10 mouse cellular contexts compared by ENCODE assay signal in the genomic region with DNA sequence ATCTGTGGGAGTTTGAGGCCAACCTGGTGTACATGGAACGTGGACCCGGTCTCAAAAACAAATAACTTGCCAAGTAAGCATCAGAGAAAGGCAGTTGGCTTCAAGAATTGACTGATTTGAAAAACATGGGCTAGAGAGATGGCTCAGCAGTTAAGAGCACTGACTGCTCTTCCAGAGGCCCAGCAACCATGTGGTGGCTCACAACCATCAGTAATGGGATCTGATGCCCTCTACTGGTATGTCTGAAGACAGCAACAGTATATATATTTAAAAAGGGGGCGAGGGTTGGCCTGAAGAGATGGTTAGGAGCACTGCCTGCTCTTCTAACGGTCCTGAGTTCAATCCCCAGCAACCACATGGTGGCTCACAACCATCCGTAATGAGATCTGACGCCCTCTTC. TPM values are rescaled to one million over a fixed set of nuclear protein-coding genes. Genes with fewer than 3 reads are reported as not detected.
DNase-seq lines count a peak whose midpoint lies in the region; ATAC-seq lines count a peak whose summit lies in the region.
"Had no signal": no experiment of that assay in that cellular context is flagged by ENCODE, and none has a peak within 500 bp of the region (broad histone marks: within the 10 kb centered on the region; RNA-seq: fewer than 3 reads in every experiment).

No protein-coding gene starts in this region.

- no peaks in the 10 kb centered on the region for H3K36me3 ChIP-seq in hindbrain, embryonic 10.5 days
- no peaks in the 10 kb centered on the region for H3K36me3 ChIP-seq in hindbrain, embryonic 14.5 days (replicated peaks; ENCODE audit: control insufficient read depth, insufficient read depth)
- no peaks in the 10 kb centered on the region for H3K36me3 ChIP-seq in embryonic facial prominence, embryonic 14.5 days (ENCODE audit: control insufficient read depth, insufficient read depth, low read length)
- H3K36me3 ChIP-seq in neural tube, embryonic 15.5 days = no peaks in the 10 kb centered on the region
- H3K36me3 ChIP-seq: heart, embryonic 10.5 days; midbrain, embryonic 12.5 days had no signal

- no peak for ATAC-seq in hindbrain, embryonic 14.5 days (ENCODE audit: low FRiP score)
- ATAC-seq in embryonic facial prominence, embryonic 14.5 days (ENCODE audit: low read depth) = no peak
- ATAC-seq in neural tube, embryonic 15.5 days (ENCODE audit: low FRiP score) = no peak

- no peak overlapping the region for H3K4me3 ChIP-seq in hindbrain, embryonic 10.5 days
- H3K4me3 ChIP-seq in hindbrain, embryonic 14.5 days (replicated peaks; ENCODE audit: low read length) = no peak overlapping the region
- no peak overlapping the region for H3K4me3 ChIP-seq in embryonic facial prominence, embryonic 14.5 days (ENCODE audit: low read depth, low read length)
- H3K4me3 ChIP-seq in neural tube, embryonic 15.5 days (replicated peaks) = no peak overlapping the region
- H3K4me3 ChIP-seq: heart, embryonic 10.5 days; midbrain, embryonic 12.5 days had no signal

- H3K4me1 ChIP-seq in hindbrain, embryonic 10.5 days (replicated peaks) = peaks cover 16% of the 10 kb centered on the region
- H3K4me1 ChIP-seq in hindbrain, embryonic 14.5 days (replicated peaks; ENCODE audit: control insufficient read depth, insufficient read depth, low read length) = peaks cover 12% of the 10 kb centered on the region
- 0 out of 2 replicates have a peak, but pooled peaks cover 8% of the 10 kb centered on the region for H3K4me1 ChIP-seq in embryonic facial prominence, embryonic 14.5 days (ENCODE audit: control insufficient read depth, insufficient read depth, low read length)
- peaks cover 13% of the 10 kb centered on the region for H3K4me1 ChIP-seq in neural tube, embryonic 15.5 days

- no peak overlapping the region for H3K4me2 ChIP-seq in hindbrain, embryonic 14.5 days (replicated peaks)
- no peak overlapping the region for H3K4me2 ChIP-seq in embryonic facial prominence, embryonic 14.5 days (ENCODE audit: low read depth, low read length)
- no peak overlapping the region for H3K4me2 ChIP-seq in neural tube, embryonic 15.5 days
- H3K4me2 ChIP-seq: midbrain, embryonic 12.5 days had no signal

- no peaks in the 10 kb centered on the region for H3K27me3 ChIP-seq in hindbrain, embryonic 10.5 days (ENCODE audit: insufficient read depth, poor library complexity, severe bottlenecking)
- no peaks in the 10 kb centered on the region for H3K27me3 ChIP-seq in hindbrain, embryonic 14.5 days (ENCODE audit: control insufficient read depth, insufficient read depth, low read length)
- no peaks in the 10 kb centered on the region for H3K27me3 ChIP-seq in embryonic facial prominence, embryonic 14.5 days (replicated peaks; ENCODE audit: control insufficient read depth, insufficient read depth, low read length)
- H3K27me3 ChIP-seq in neural tube, embryonic 15.5 days (replicated peaks) = no peaks in the 10 kb centered on the region
- H3K27me3 ChIP-seq: midbrain, embryonic 12.5 days had no signal

- no peak overlapping the region for H3K27ac ChIP-seq in hindbrain, embryonic 10.5 days
- no peak overlapping the region for H3K27ac ChIP-seq in hindbrain, embryonic 14.5 days
- no peak overlapping the region for H3K27ac ChIP-seq in embryonic facial prominence, embryonic 14.5 days (replicated peaks; ENCODE audit: low read depth, low read length)
- H3K27ac ChIP-seq in neural tube, embryonic 15.5 days (replicated peaks) = no peak overlapping the region
- H3K27ac ChIP-seq: heart, embryonic 10.5 days; midbrain, embryonic 12.5 days had no signal

- no peaks in the 10 kb centered on the region for H3K9me3 ChIP-seq in hindbrain, embryonic 10.5 days
- H3K9me3 ChIP-seq in hindbrain, embryonic 14.5 days (ENCODE audit: control insufficient read depth, low read length) = no peaks in the 10 kb centered on the region
- H3K9me3 ChIP-seq in embryonic facial prominence, embryonic 14.5 days (ENCODE audit: control insufficient read depth, low read length) = no peaks in the 10 kb centered on the region
- no peaks in the 10 kb centered on the region for H3K9me3 ChIP-seq in neural tube, embryonic 15.5 days (replicated peaks)
- H3K9me3 ChIP-seq: heart, embryonic 10.5 days; midbrain, embryonic 12.5 days had no signal

- 13% methylated on average over 6 of the region's 6 CpGs for WGBS in hindbrain, embryonic 10.5 days
- WGBS in hindbrain, embryonic 14.5 days = 11% methylated on average over 6 of the region's 6 CpGs
- 18% methylated on average over 6 of the region's 6 CpGs for WGBS in embryonic facial prominence, embryonic 14.5 days
- 15% methylated on average over 6 of the region's 6 CpGs for WGBS in neural tube, embryonic 15.5 days

- H3K9ac ChIP-seq in hindbrain, embryonic 14.5 days = no peak overlapping the region
- H3K9ac ChIP-seq in embryonic facial prominence, embryonic 14.5 days (ENCODE audit: low read depth, low read length) = no peak overlapping the region
- no peak overlapping the region for H3K9ac ChIP-seq in neural tube, embryonic 15.5 days (replicated peaks)
- H3K9ac ChIP-seq: midbrain, embryonic 12.5 days had no signal

- peak; percentile 42 for DNase-seq in hindbrain, embryonic 10.5 days (ENCODE audit: low spot score)
- DNase-seq in hindbrain, embryonic 14.5 days (ENCODE audit: low spot score) = no peak
- DNase-seq in thymus, postnatal 14 days = peak; percentile 47
- no peak for DNase-seq in thymus, adult 18-20 months
- DNase-seq in embryonic facial prominence, embryonic 14.5 days (ENCODE audit: low spot score) = peak; percentile 43
- DNase-seq in left cerebral cortex, adult 8-10 months (ENCODE audit: low spot score in 2 of 2) = no peak
- no peak for DNase-seq in frontal cortex, postnatal 36 days (ENCODE audit: low spot score in 2 of 2)

RNA-seq across cellular contexts. Expression of a gene that starts 4.5 kb away (rescaled TPM):
- 270 and 478 TPM in 2 replicates for polyA plus RNA-seq in hindbrain, embryonic 10.5 days (2016; fragmentation: Nextera tagmentation; extraction: Ambion mirVana)
- polyA plus RNA-seq in hindbrain, embryonic 14.5 days (2014; fragmentation: Nextera tagmentation; extraction: Ambion mirVana) = 144 and 145 TPM in 2 replicates
- 285 and 297 TPM in 2 replicates for polyA plus RNA-seq in embryonic facial prominence, embryonic 14.5 days (2014; fragmentation: Nextera tagmentation; extraction: Ambion mirVana)
- total RNA-seq in left cerebral cortex, adult 8-10 months (2022) = 100 to 1,000 TPM; 151 to 166 (median 164) TPM
- 189 and 296 TPM in 2 replicates for polyA plus RNA-seq in neural tube, embryonic 15.5 days (2015; fragmentation: Nextera tagmentation; extraction: Ambion mirVana)

Comparison
In these comparisons a context has a peak if more than half of its experiments do, and no peak if none do; other contexts are left out.
1. DNase-seq: peak in hindbrain, embryonic 10.5 days (single experiment), thymus, postnatal 14 days (single experiment) and embryonic facial prominence, embryonic 14.5 days (single experiment); none in hindbrain, embryonic 14.5 days (single experiment), thymus, adult 18-20 months (0 of 2), left cerebral cortex, adult 8-10 months (0 of 2) and frontal cortex, postnatal 36 days (0 of 2).